Comparison of ENCODE assay signal across 19 mouse cellular contexts in genomic region chr13:11912208-11912607, GRCm38 (mm10).
A peak's percentile ranks its signal among the peaks of the same experiment; 100 is the strongest.
DNase-seq lines count a peak whose midpoint lies in the region; ATAC-seq and TF ChIP-seq lines count a peak whose summit lies in the region.
"Had no signal": no experiment of that assay in that cellular context is flagged by ENCODE, and none has a peak within 500 bp of the region (broad histone marks: within the 10 kb centered on the region; RNA-seq: fewer than 3 reads in every experiment).

No protein-coding gene starts in this region.

- no peak for TF ChIP-seq CTCF in ES-Bruce4 (IDR thresholded peaks at IDR 0.05; ENCODE audit: low read depth, low read length)

- TF ChIP-seq EP300 in ES-Bruce4 (IDR thresholded peaks at IDR 0.05; ENCODE audit: insufficient read depth, low read depth, low read length): peak; percentile 94

- DNase-seq in frontal cortex, adult 2 months (ENCODE audit: extremely low spot score in 1 of 2, low spot score in 1 of 2): no peak
- no peak for DNase-seq in liver, embryonic 13.5 days
- DNase-seq in ZHBTc4 (ENCODE audit: low read depth, low spot score): peak; percentile 69
- DNase-seq: adrenal gland, postnatal 10 days; B cell, adult 2 months; cerebellum, adult 11-12 months; cerebellum, adult 9-10 months; cerebellum, postnatal 25 days; gastrocnemius, postnatal 10 days; heart, adult 2 months had no signal

- no peaks in the 10 kb centered on the region for H3K27me3 ChIP-seq in liver, embryonic 13.5 days
- H3K27me3 ChIP-seq in liver, embryonic 12.5 days (replicated peaks): no peaks in the 10 kb centered on the region
- H3K27me3 ChIP-seq in ES-Bruce4 (ENCODE audit: control insufficient read depth, insufficient read depth, low read length, poor library complexity, severe bottlenecking): no peaks in the 10 kb centered on the region
- no peaks in the 10 kb centered on the region for H3K27me3 ChIP-seq in kidney, embryonic 14.5 days (ENCODE audit: control insufficient read depth, insufficient read depth, low read length)
- H3K27me3 ChIP-seq: forebrain, embryonic 13.5 days; intestine, embryonic 15.5 days had no signal

- WGBS in liver, embryonic 13.5 days (ENCODE audit: insufficient replicate concordance): 54% methylated on average over 2 of the region's 2 CpGs
- 67% methylated on average over 2 of the region's 2 CpGs for WGBS in liver, embryonic 12.5 days (ENCODE audit: insufficient replicate concordance)
- 87% methylated on average over 2 of the region's 2 CpGs for WGBS in kidney, embryonic 14.5 days

- no peak overlapping the region for H3K27ac ChIP-seq in liver, embryonic 13.5 days
- H3K27ac ChIP-seq in liver, embryonic 12.5 days: no peak overlapping the region
- H3K27ac ChIP-seq in ES-Bruce4 (ENCODE audit: insufficient read depth, low read length): 0 out of 2 replicates have a peak overlapping the region, but pooled peaks have one; percentile 65
- H3K27ac ChIP-seq in kidney, embryonic 14.5 days (ENCODE audit: low read depth, low read length): no peak overlapping the region
- H3K27ac ChIP-seq: forebrain, embryonic 13.5 days; heart, adult 2 months; hindbrain, embryonic 14.5 days; intestine, embryonic 15.5 days had no signal

- 0 out of 2 replicates have a peak, but pooled peaks cover 6% of the 10 kb centered on the region for H3K4me1 ChIP-seq in liver, embryonic 13.5 days (replicated peaks)
- no peaks in the 10 kb centered on the region; the same call in 1 of the 2 replicates for H3K4me1 ChIP-seq in liver, embryonic 12.5 days
- peaks cover 7% of the 10 kb centered on the region for H3K4me1 ChIP-seq in ES-Bruce4 (ENCODE audit: control insufficient read depth, insufficient read depth, low read length)
- H3K4me1 ChIP-seq in kidney, embryonic 14.5 days (ENCODE audit: control insufficient read depth, insufficient read depth, low read length): no peaks in the 10 kb centered on the region
- H3K4me1 ChIP-seq: forebrain, embryonic 13.5 days; intestine, embryonic 15.5 days had no signal

- no peaks in the 10 kb centered on the region for H3K9me3 ChIP-seq in liver, embryonic 13.5 days (replicated peaks)
- H3K9me3 ChIP-seq in liver, embryonic 12.5 days (replicated peaks): no peaks in the 10 kb centered on the region
- peaks cover 7% of the 10 kb centered on the region; the same call in 1 of the 2 replicates for H3K9me3 ChIP-seq in ES-Bruce4 (replicated peaks; ENCODE audit: control insufficient read depth, insufficient read depth, low read length, poor library complexity, severe bottlenecking)
- H3K9me3 ChIP-seq in kidney, embryonic 14.5 days (ENCODE audit: control insufficient read depth, low read length): no peaks in the 10 kb centered on the region
- H3K9me3 ChIP-seq: forebrain, embryonic 13.5 days; intestine, embryonic 15.5 days had no signal

- H3K36me3 ChIP-seq in liver, embryonic 13.5 days: no peaks in the 10 kb centered on the region
- H3K36me3 ChIP-seq in liver, embryonic 12.5 days: no peaks in the 10 kb centered on the region
- no peaks in the 10 kb centered on the region for H3K36me3 ChIP-seq in ES-Bruce4 (ENCODE audit: control insufficient read depth, insufficient read depth, low read length, poor library complexity, severe bottlenecking)
- H3K36me3 ChIP-seq in kidney, embryonic 14.5 days (ENCODE audit: control insufficient read depth, insufficient read depth, low read length): no peaks in the 10 kb centered on the region
- H3K36me3 ChIP-seq: intestine, embryonic 15.5 days had no signal

- H3K4me3 ChIP-seq in liver, embryonic 13.5 days (replicated peaks): no peak overlapping the region
- no peak overlapping the region for H3K4me3 ChIP-seq in liver, embryonic 12.5 days
- H3K4me3 ChIP-seq in ES-Bruce4 (ENCODE audit: low read depth, low read length): no peak overlapping the region
- no peak overlapping the region for H3K4me3 ChIP-seq in kidney, embryonic 14.5 days (ENCODE audit: low read length)
- H3K4me3 ChIP-seq: forebrain, embryonic 13.5 days; heart, adult 2 months; intestine, embryonic 15.5 days had no signal

- no peak overlapping the region for H3K9ac ChIP-seq in liver, embryonic 13.5 days
- H3K9ac ChIP-seq in liver, embryonic 12.5 days: no peak overlapping the region
- no peak overlapping the region for H3K9ac ChIP-seq in ES-Bruce4 (ENCODE audit: low read depth, poor library complexity, severe bottlenecking)
- no peak overlapping the region for H3K9ac ChIP-seq in kidney, embryonic 14.5 days (ENCODE audit: low read depth, low read length)
- H3K9ac ChIP-seq: forebrain, embryonic 13.5 days; hindbrain, embryonic 14.5 days; intestine, embryonic 15.5 days had no signal

- H3K4me2 ChIP-seq in liver, embryonic 13.5 days: no peak overlapping the region
- H3K4me2 ChIP-seq in liver, embryonic 12.5 days: no peak overlapping the region
- H3K4me2 ChIP-seq in kidney, embryonic 14.5 days (replicated peaks; ENCODE audit: low read depth, low read length): no peak overlapping the region
- H3K4me2 ChIP-seq: forebrain, embryonic 13.5 days; heart, embryonic 11.5 days; hindbrain, embryonic 14.5 days; intestine, embryonic 15.5 days had no signal

- TF ChIP-seq POLR2A in ES-Bruce4 (IDR thresholded peaks at IDR 0.05; ENCODE audit: insufficient read depth, low read length): no peak

- 0 out of 2 replicates have a peak, but pooled peaks have one; percentile 20 for ATAC-seq in frontal cortex, adult (ENCODE audit: low TSS enrichment)
- peak; percentile 18; the same call in 1 of the 2 replicates for ATAC-seq in liver, embryonic 13.5 days (ENCODE audit: low read depth)
- ATAC-seq in liver, embryonic 12.5 days: no peak
- ATAC-seq in kidney, embryonic 14.5 days (ENCODE audit: low FRiP score, low TSS enrichment): no peak
- ATAC-seq: CD4-positive, CD25-positive, alpha-beta regulatory T cell, adult 4 months; forebrain, embryonic 13.5 days; intestine, embryonic 15.5 days had no signal

Comparison
In these comparisons a context has a peak if more than half of its experiments do, and no peak if none do; other contexts are left out.
1. ATAC-seq: peak in frontal cortex, adult (single experiment) and liver, embryonic 13.5 days (single experiment); none in liver, embryonic 12.5 days (single experiment) and kidney, embryonic 14.5 days (single experiment).